Mouse (Mus musculus) olfactory bulb, adult 2 months (tissue): ENCODE results near the gene Oxct1.

ENCODE experiments used
- CTCF ChIP-seq: fragments of 200-500 bp; IDR thresholded peaks from 2 replicates; pipeline ENCODE4 v1.5.1; 2012; ENCODE audit warnings: low read depth, mild to moderate bottlenecking, low read length, moderate library complexity; ENCODE audit not compliant: insufficient read depth
- POLR2A ChIP-seq: fragments of 200-500 bp; IDR thresholded peaks from 2 replicates; pipeline ENCODE4 v1.6.1; 2012; ENCODE audit warnings: mild to moderate bottlenecking, low read depth, low read length, moderate library complexity; ENCODE audit not compliant: insufficient read depth

GRCm38 (mm10) chr15:3979871-3980270 lies 46.3 kb upstream of the Oxct1 start:
- TF ChIP-seq CTCF (no peak), POLR2A (no peak)
